Mouse (Mus musculus): Measurements from ENCODE around the gene Exoc1. TPM values are rescaled to one million over a fixed set of nuclear protein-coding genes. Genes with fewer than 3 reads are reported as not detected.

The Exoc1 gene
- polyA plus RNA-seq, 1 experiment from 2014 or later, result 14.7 TPM

DNA sequence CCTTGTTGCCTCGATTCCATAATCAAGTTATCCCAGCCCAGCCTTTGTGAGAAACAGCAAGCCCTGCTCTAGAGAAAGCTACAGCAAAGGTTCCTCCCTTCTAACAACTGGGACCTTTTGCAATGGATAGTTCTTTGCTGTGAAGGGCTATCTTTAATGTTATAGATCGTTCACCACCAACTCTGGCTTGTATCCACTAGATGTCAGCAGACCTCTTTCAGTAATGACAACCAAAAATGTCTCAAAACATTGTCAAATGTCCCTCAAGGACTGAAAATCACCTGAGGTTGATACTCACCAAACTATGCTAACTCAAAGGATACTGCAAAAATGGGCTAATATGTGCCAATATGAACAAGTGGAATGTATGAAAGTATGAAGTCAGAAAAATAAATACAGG lies 3.3 kb upstream of the Exoc1 start:
- peak; percentile 63 for TF ChIP-seq CTCF (IDR thresholded peaks at IDR 0.05; ENCODE audit: low read depth)
- no peak for TF ChIP-seq EP300 (optimal IDR thresholded peaks at IDR 0.05)
- no peak overlapping the region for H3K27ac ChIP-seq (replicated peaks)
- H3K4me2 ChIP-seq (replicated peaks; ENCODE audit: low read depth), result no peak overlapping the region
- no peaks in the 10 kb centered on the region for H3K36me3 ChIP-seq (ENCODE audit: control insufficient read depth, insufficient read depth, low read length)
- H3K27me3 ChIP-seq (ENCODE audit: control insufficient read depth, insufficient read depth, low read length), result no peaks in the 10 kb centered on the region
- H3K4me3 ChIP-seq (ENCODE audit: low read depth, low read length), result no peak overlapping the region
- no peaks in the 10 kb centered on the region for H3K9me3 ChIP-seq (ENCODE audit: control insufficient read depth, low read length)
- no peaks in the 10 kb centered on the region for H3K4me1 ChIP-seq (replicated peaks; ENCODE audit: control insufficient read depth, insufficient read depth)
- WGBS, result 38% methylated on average over 2 of the region's 2 CpGs
- ATAC-seq (ENCODE audit: low FRiP score, low TSS enrichment) (no peak), DNase-seq (ENCODE audit: low spot score) (no peak)
- no peak overlapping the region for H3K9ac ChIP-seq (ENCODE audit: low read length)

DNA sequence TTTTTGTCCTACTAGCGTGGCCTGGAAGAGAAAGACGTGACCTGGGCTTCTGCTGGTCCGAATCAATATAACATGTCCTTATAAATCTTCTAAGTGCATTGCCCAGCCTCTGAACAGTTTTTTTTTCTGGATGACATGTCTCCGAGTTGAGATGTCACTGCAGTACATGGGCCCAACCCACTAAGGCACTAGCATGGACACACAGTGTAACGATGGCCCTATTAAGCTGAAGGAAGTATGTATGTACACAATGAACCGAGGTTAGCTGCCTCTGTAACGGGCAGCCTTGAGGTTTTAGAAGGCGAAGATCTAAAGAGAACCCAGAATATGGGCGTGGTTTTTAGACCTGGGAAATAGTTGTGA lies 574 bp downstream of the Exoc1 start:
- TF ChIP-seq CTCF (IDR thresholded peaks at IDR 0.05; ENCODE audit: low read depth) (no peak), EP300 (optimal IDR thresholded peaks at IDR 0.05) (no peak)
- H3K9me3 ChIP-seq (ENCODE audit: control insufficient read depth, low read length), result no peaks in the 10 kb centered on the region
- 5% methylated on average over 9 of the region's 9 CpGs for WGBS
- no peaks in the 10 kb centered on the region for H3K27me3 ChIP-seq (ENCODE audit: control insufficient read depth, insufficient read depth, low read length)
- no peak for ATAC-seq (ENCODE audit: low FRiP score, low TSS enrichment)
- DNase-seq (ENCODE audit: low spot score), result no peak
- no peaks in the 10 kb centered on the region for H3K36me3 ChIP-seq (ENCODE audit: control insufficient read depth, insufficient read depth, low read length)
- H3K9ac ChIP-seq (ENCODE audit: low read length), result peak overlapping the region; percentile 80
- H3K4me3 ChIP-seq (ENCODE audit: low read depth, low read length), result peak overlapping the region; percentile 89
- no peaks in the 10 kb centered on the region for H3K4me1 ChIP-seq (replicated peaks; ENCODE audit: control insufficient read depth, insufficient read depth)
- H3K4me2 ChIP-seq (replicated peaks; ENCODE audit: low read depth), result peak overlapping the region; percentile 74
- H3K27ac ChIP-seq (replicated peaks), result peak overlapping the region; percentile 90

DNA sequence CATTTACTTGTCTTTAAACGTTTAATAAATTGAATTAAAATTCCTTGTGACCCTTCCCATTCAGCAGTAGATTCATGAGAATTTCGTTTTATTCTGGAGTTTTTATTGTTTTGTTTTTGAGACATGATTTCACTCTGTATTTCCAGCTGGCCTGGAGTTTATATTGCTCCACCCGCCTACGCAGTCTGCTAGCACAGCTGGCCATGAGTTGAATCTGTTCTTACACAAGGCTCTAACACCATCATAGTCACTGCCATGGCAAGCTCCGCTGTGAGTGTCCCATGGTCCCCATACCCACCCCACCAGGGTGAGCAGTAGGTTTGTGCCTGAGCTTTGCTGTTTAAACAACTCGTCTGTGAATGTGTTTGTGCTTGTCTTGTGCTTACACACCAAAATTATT lies 4.1 kb downstream of the Exoc1 start:
- TF ChIP-seq CTCF (IDR thresholded peaks at IDR 0.05; ENCODE audit: low read depth) (no peak), EP300 (optimal IDR thresholded peaks at IDR 0.05) (no peak)
- Histone ChIP-seq H3K27me3 (ENCODE audit: control insufficient read depth, insufficient read depth, low read length) (no peaks in the 10 kb centered on the region), H3K9ac (ENCODE audit: low read length) (no peak overlapping the region), H3K4me3 (ENCODE audit: low read depth, low read length) (no peak overlapping the region), H3K9me3 (ENCODE audit: control insufficient read depth, low read length) (no peaks in the 10 kb centered on the region), H3K4me1 (replicated peaks; ENCODE audit: control insufficient read depth, insufficient read depth) (no peaks in the 10 kb centered on the region), H3K27ac (replicated peaks) (no peak overlapping the region), H3K4me2 (replicated peaks; ENCODE audit: low read depth) (no peak overlapping the region), H3K36me3 (ENCODE audit: control insufficient read depth, insufficient read depth, low read length) (peaks cover 3% of the 10 kb centered on the region)
- 75% methylated on average over 6 of the region's 6 CpGs for WGBS
- ATAC-seq (ENCODE audit: low FRiP score, low TSS enrichment), result no peak
- DNase-seq (ENCODE audit: low spot score), result no peak

DNA sequence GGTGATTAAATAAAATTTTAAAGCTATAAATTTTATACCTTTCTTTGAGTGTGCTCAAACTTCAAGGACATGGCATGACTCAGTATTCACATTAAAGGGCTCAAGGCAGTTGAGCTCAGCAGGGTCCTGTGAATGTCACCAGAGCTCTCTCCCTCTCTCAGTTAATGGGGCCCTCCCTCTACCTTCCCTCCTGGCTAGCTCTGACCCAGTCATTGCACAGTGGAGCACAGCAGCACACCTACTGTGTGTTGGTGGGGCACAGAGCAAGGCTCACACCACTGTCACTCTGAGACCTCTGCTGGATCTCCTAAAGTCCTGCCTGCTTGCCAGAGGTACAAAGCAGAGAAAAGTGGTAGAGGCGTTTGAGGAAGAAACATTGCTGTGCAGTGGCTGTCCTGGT lies 7.1 kb downstream of the Exoc1 start:
- Histone ChIP-seq H3K4me1 (replicated peaks; ENCODE audit: control insufficient read depth, insufficient read depth) (no peaks in the 10 kb centered on the region), H3K4me3 (ENCODE audit: low read depth, low read length) (no peak overlapping the region), H3K9me3 (ENCODE audit: control insufficient read depth, low read length) (no peaks in the 10 kb centered on the region), H3K27ac (replicated peaks) (no peak overlapping the region), H3K9ac (ENCODE audit: low read length) (no peak overlapping the region), H3K27me3 (ENCODE audit: control insufficient read depth, insufficient read depth, low read length) (no peaks in the 10 kb centered on the region), H3K36me3 (ENCODE audit: control insufficient read depth, insufficient read depth, low read length) (peaks cover 5% of the 10 kb centered on the region), H3K4me2 (replicated peaks; ENCODE audit: low read depth) (no peak overlapping the region)
- DNase-seq (ENCODE audit: low spot score), result no peak
- 77% methylated on average over 1 of the region's 1 CpGs for WGBS
- ATAC-seq (ENCODE audit: low FRiP score, low TSS enrichment), result no peak
- no peak for TF ChIP-seq CTCF (IDR thresholded peaks at IDR 0.05; ENCODE audit: low read depth)
- no peak for TF ChIP-seq EP300 (optimal IDR thresholded peaks at IDR 0.05)

DNA sequence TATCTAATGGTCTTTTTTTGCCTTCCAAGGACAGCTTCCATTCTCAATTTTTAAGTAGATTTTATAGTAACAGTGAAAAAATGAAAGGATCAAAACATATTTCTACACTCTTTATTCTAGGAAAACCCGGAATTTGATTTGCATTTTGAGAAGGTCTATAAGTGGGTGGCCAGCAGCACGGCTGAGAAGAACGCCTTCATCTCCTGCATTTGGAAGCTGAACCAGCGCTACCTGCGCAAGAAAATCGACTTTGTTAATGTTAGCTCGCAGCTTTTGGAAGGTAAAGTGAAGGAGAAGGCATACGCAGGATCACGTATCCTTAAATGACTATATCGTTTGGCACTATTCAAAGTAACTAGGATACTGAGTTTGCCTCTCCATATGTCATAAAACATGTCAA lies 8.5 kb downstream of the Exoc1 start:
- peaks cover 5% of the 10 kb centered on the region for H3K36me3 ChIP-seq (ENCODE audit: control insufficient read depth, insufficient read depth, low read length)
- TF ChIP-seq CTCF (IDR thresholded peaks at IDR 0.05; ENCODE audit: low read depth) (no peak), EP300 (optimal IDR thresholded peaks at IDR 0.05) (no peak)

DNA sequence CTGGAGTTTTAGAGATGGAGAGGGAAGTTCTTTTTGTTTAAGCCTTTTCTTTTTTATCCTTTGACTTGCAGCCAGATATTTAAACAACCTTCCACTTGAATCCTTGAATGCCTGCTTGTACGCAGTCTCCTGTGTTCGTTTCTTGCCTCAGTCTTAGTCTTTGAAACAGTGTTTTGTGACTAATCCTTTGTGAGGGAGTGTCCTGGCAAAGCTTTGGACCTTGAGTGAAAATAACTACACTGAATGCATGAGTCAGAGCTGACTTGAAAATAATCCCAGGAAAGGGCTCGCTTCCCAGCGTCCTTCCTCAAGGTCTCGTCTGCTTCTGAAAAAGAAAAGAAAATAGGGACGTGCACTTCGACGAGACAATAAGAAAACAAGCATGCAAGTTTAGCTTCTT lies 11.1 kb downstream of the Exoc1 start:
- no peak overlapping the region for H3K9ac ChIP-seq (ENCODE audit: low read length)
- H3K9me3 ChIP-seq (ENCODE audit: control insufficient read depth, low read length), result no peaks in the 10 kb centered on the region
- DNase-seq (ENCODE audit: low spot score) (no peak), ATAC-seq (ENCODE audit: low FRiP score, low TSS enrichment) (peak; percentile 59; the same call in 1 of the 2 replicates)
- H3K4me1 ChIP-seq (replicated peaks; ENCODE audit: control insufficient read depth, insufficient read depth), result no peaks in the 10 kb centered on the region
- H3K27ac ChIP-seq (replicated peaks), result no peak overlapping the region
- no peak overlapping the region for H3K4me3 ChIP-seq (ENCODE audit: low read depth, low read length)
- no peak for TF ChIP-seq EP300 (optimal IDR thresholded peaks at IDR 0.05)
- TF ChIP-seq CTCF (IDR thresholded peaks at IDR 0.05; ENCODE audit: low read depth), result no peak
- H3K36me3 ChIP-seq (ENCODE audit: control insufficient read depth, insufficient read depth, low read length), result peaks cover 5% of the 10 kb centered on the region
- no peak overlapping the region; the same call in 1 of the 2 replicates for H3K4me2 ChIP-seq (replicated peaks; ENCODE audit: low read depth)
- no peaks in the 10 kb centered on the region for H3K27me3 ChIP-seq (ENCODE audit: control insufficient read depth, insufficient read depth, low read length)
- WGBS, result 43% methylated on average over 8 of the region's 8 CpGs

More for the DNA sequence above, 8.5 kb downstream of the Exoc1 start:
- Histone ChIP-seq H3K9ac (ENCODE audit: low read length) (no peak overlapping the region), H3K9me3 (ENCODE audit: control insufficient read depth, low read length) (no peaks in the 10 kb centered on the region), H3K4me3 (ENCODE audit: low read depth, low read length) (no peak overlapping the region), H3K4me2 (replicated peaks; ENCODE audit: low read depth) (no peak overlapping the region), H3K4me1 (replicated peaks; ENCODE audit: control insufficient read depth, insufficient read depth) (no peaks in the 10 kb centered on the region), H3K27me3 (ENCODE audit: control insufficient read depth, insufficient read depth, low read length) (no peaks in the 10 kb centered on the region), H3K27ac (replicated peaks) (no peak overlapping the region)
- no peak for DNase-seq (ENCODE audit: low spot score)
- 95% methylated on average over 10 of the region's 10 CpGs for WGBS
- ATAC-seq (ENCODE audit: low FRiP score, low TSS enrichment), result no peak
